Mouse (Mus musculus) liver, embryonic 14.5 days (tissue): Measurements from ENCODE around the gene Guca2a. TPM values are rescaled to one million over a fixed set of nuclear protein-coding genes. Genes with fewer than 3 reads are reported as not detected.

ENCODE experiments used
- ATAC-seq: fragments of 200-750 bp; cut with Nextera tagmentation; 2 replicates; pipeline ENCODE4 v1.8.0; 2017; ENCODE audit warnings: moderate number of reproducible peaks, mild to moderate bottlenecking, moderate library complexity; ENCODE audit not compliant: insufficient read depth
- DNase-seq, 3 experiments: peaks; one replicate each; pipeline ENCODE4 v3.0.0-alpha.2; 2012 to 2013; ENCODE audit warnings: low read depth in 3 of 3, low spot score in 3 of 3
- H3K27ac ChIP-seq: fragments of 300-500 bp; sonication (generic); 2 replicates; pipeline ENCODE4 v1.5.1; 2014; ENCODE audit warnings: moderate library complexity, mild to moderate bottlenecking, control low read depth, inconsistent platforms
- H3K27me3 ChIP-seq: fragments of 300-500 bp; sonication (generic); 2 replicates; pipeline ENCODE4 v1.6.1; 2014; ENCODE audit warnings: mild to moderate bottlenecking, low read length, moderate library complexity; ENCODE audit not compliant: control insufficient read depth, insufficient read depth
- H3K36me3 ChIP-seq: fragments of 300-500 bp; sonication (generic); replicated peaks from 2 replicates; pipeline ENCODE4 v1.6.1; 2014; ENCODE audit warnings: low read depth; ENCODE audit not compliant: control insufficient read depth, insufficient read depth
- H3K4me1 ChIP-seq, 2 experiments: fragments of 200-500 bp in 1 of 2; fragments of 300-500 bp in 1 of 2; sonication (generic) in 1 of 2; replicated peaks; 2 replicates each; pipeline ENCODE4 v1.6.1; 2012 to 2014; ENCODE audit warnings: antibody characterized with exemption in 1 of 2, inconsistent platforms in 1 of 2, low read length in 1 of 2; ENCODE audit not compliant: control insufficient read depth in 2 of 2, insufficient read depth in 2 of 2
- H3K4me2 ChIP-seq: fragments of 300-500 bp; sonication (generic); 2 replicates; pipeline ENCODE4 v1.6.1; 2014; ENCODE audit warnings: low read depth, mild to moderate bottlenecking, control low read depth, moderate library complexity
- H3K4me3 ChIP-seq, 2 experiments: fragments of 200-500 bp in 1 of 2; fragments of 300-500 bp in 1 of 2; sonication (generic) in 1 of 2; 2 replicates each; pipeline ENCODE4 v1.5.1; 2012 to 2014; ENCODE audit warnings: low read depth in 2 of 2, low read length in 2 of 2, mild to moderate bottlenecking in 2 of 2, control low read depth in 1 of 2, inconsistent platforms in 1 of 2, moderate library complexity in 1 of 2; ENCODE audit not compliant: insufficient read depth in 1 of 2
- H3K9ac ChIP-seq: fragments of 300-500 bp; sonication (generic); replicated peaks from 2 replicates; pipeline ENCODE4 v1.6.1; 2014; ENCODE audit warnings: mild to moderate bottlenecking, control low read depth, moderate library complexity
- H3K9me3 ChIP-seq: fragments of 300-500 bp; sonication (generic); 2 replicates; pipeline ENCODE4 v1.6.1; 2016; ENCODE audit warnings: low read length, mixed read lengths; ENCODE audit not compliant: control insufficient read depth
- CTCF ChIP-seq: IDR thresholded peaks from 2 replicates; pipeline ENCODE4 v1.5.1; 2016; ENCODE audit warnings: antibody characterized with exemption, low read depth, control low read depth
- EP300 ChIP-seq: IDR thresholded peaks from 2 replicates; pipeline ENCODE4 v1.6.1; 2016; ENCODE audit warnings: antibody characterized with exemption, low read depth
- WGBS: fragments of 180-500 bp; shearing (Covaris S2); extraction: QIAGEN DNeasy Blood & Tissue Kit; methylation state at CpG from one replicate; pipeline ENCODE4 v1.1.7; 2014; ENCODE audit not compliant: insufficient replicate concordance; 5-methylcytosine and 5-hydroxymethylcytosine counted together
- polyA plus RNA-seq, 2 experiments: library from polyadenylated mRNA; depleted of rRNA in 1 of 2; stranded (reverse) in 1 of 2; unstranded in 1 of 2; fragments of >200 nt; fragmentation: Nextera tagmentation in 1 of 2; extraction: Ambion mirVana in 1 of 2; gene quantifications; 2 replicates each; pipeline versions ENCODE4 v1.2.1 to v1.2.3; 2012 to 2014

Guca2a gene
- polyA plus RNA-seq, 2 experiments = not detected

DNA sequence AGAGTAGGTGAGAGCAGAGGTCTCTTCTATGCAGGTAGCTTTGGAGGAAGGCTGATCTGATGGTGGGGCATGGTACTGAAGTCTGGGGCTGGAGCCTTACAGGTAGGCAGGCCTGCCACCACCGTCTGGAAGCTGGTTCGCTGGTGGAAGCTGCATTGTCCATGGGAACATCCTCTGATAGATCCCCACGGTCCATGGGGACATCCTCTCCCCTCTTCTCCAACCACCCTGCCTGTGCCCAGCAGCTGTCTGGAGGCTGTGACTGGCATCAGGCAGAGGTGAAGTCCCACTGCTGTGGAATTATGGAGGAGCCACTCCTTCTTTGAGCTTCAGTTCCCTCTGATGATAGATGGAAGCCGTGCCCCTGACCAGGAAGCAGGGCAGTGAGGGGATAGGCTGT, 31.1 kb downstream of the Guca2a start:
- 54% methylated on average over 4 of the region's 4 CpGs for WGBS
- Histone ChIP-seq H3K27me3 (no peaks in the 10 kb centered on the region), H3K4me1 (no peaks in the 10 kb centered on the region), H3K4me3 (no peak overlapping the region), H3K36me3 (no peaks in the 10 kb centered on the region), H3K27ac (no peak overlapping the region), H3K9me3 (no peaks in the 10 kb centered on the region), H3K4me2 (no peak overlapping the region), H3K9ac (no peak overlapping the region)
- no peak for TF ChIP-seq CTCF
- no peak for TF ChIP-seq EP300
- ATAC-seq = no peak
- no peak for DNase-seq

- 61% methylated on average over 10 of the region's 10 CpGs for WGBS
- DNase-seq (no peak), ATAC-seq (no peak)
- Histone ChIP-seq H3K36me3 (no peaks in the 10 kb centered on the region), H3K4me1 (no peaks in the 10 kb centered on the region), H3K27me3 (no peaks in the 10 kb centered on the region), H3K27ac (no peak overlapping the region), H3K4me3 (no peak overlapping the region), H3K9ac (no peak overlapping the region), H3K4me2 (no peak overlapping the region), H3K9me3 (no peaks in the 10 kb centered on the region)
- no peak for TF ChIP-seq EP300
- no peak for TF ChIP-seq CTCF
These were observed 32.1 kb downstream of the Guca2a start for GRCm38 (mm10) chr4:119669356-119670209.

DNA sequence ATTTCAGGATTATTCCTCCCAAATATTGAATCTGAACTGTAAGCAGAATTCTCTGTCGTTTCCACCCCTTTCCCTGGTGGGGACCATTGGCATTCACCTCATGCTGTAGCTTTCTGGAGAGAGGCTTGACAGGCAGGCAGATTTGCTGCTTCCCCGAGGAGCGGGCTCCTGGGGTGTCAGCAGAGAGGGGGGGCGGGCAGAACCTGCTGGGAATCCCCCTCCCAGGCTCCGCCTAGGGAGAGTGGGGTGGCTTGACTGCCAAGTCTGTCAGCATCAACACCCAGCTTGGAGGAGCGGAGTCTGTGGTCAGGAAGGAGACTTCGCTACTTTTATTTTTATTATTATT, 32.7 kb downstream of the Guca2a start:
- TF ChIP-seq EP300 = no peak
- no peak for TF ChIP-seq CTCF
- ATAC-seq = no peak
- 51% methylated on average over 7 of the region's 7 CpGs for WGBS
- Histone ChIP-seq H3K27ac (no peak overlapping the region), H3K4me2 (no peak overlapping the region), H3K27me3 (no peaks in the 10 kb centered on the region), H3K9me3 (no peaks in the 10 kb centered on the region), H3K9ac (no peak overlapping the region), H3K4me1 (no peaks in the 10 kb centered on the region), H3K36me3 (no peaks in the 10 kb centered on the region), H3K4me3 (no peak overlapping the region)
- DNase-seq = no peak

- H3K4me1 ChIP-seq = no peaks in the 10 kb centered on the region
- ATAC-seq (no peak), DNase-seq (no peak)
- H3K27me3 ChIP-seq = no peaks in the 10 kb centered on the region
- H3K27ac ChIP-seq = no peak overlapping the region
- H3K4me2 ChIP-seq = no peak overlapping the region
- no peak overlapping the region for H3K9ac ChIP-seq
- no peaks in the 10 kb centered on the region for H3K36me3 ChIP-seq
- 70% methylated on average over 6 of the region's 6 CpGs for WGBS
- no peaks in the 10 kb centered on the region for H3K9me3 ChIP-seq
- no peak overlapping the region for H3K4me3 ChIP-seq
- TF ChIP-seq CTCF (no peak), EP300 (no peak)
These were observed 33.2 kb downstream of the Guca2a start for GRCm38 (mm10) chr4:119670736-119671135.

GRCm38 (mm10) chr4:119671164-119671563, 33.7 kb downstream of the Guca2a start:
- 79% methylated on average over 9 of the region's 9 CpGs for WGBS
- ATAC-seq = no peak
- H3K9me3 ChIP-seq = no peaks in the 10 kb centered on the region
- H3K27ac ChIP-seq = no peak overlapping the region
- H3K4me2 ChIP-seq = no peak overlapping the region
- DNase-seq = no peak
- no peak overlapping the region for H3K4me3 ChIP-seq
- H3K27me3 ChIP-seq = no peaks in the 10 kb centered on the region
- H3K4me1 ChIP-seq = no peaks in the 10 kb centered on the region
- no peaks in the 10 kb centered on the region for H3K36me3 ChIP-seq
- TF ChIP-seq EP300 (no peak), CTCF (no peak)
- H3K9ac ChIP-seq = no peak overlapping the region
